Mouse (Mus musculus) CH12.LX (cell line): Measurements from ENCODE around the gene Cst3. TPM values are rescaled to one million over a fixed set of nuclear protein-coding genes. Genes with fewer than 3 reads are reported as not detected.
A peak's percentile ranks its signal among the peaks of the same experiment; 100 is the strongest.

Source experiments
- DNase-seq: peaks from one replicate; pipeline ENCODE4 v3.0.0-alpha.2; 2013; ENCODE audit errors: extremely low read depth
- H3K27ac ChIP-seq: 2 replicates; pipeline ENCODE4 v1.5.1; 2012; ENCODE audit warnings: low read depth, mild to moderate bottlenecking, control low read depth, moderate library complexity; ENCODE audit not compliant: insufficient read depth
- H3K27me3 ChIP-seq: replicated peaks from 2 replicates; pipeline ENCODE3; 2012; ENCODE audit warnings: inconsistent platforms
- H3K36me3 ChIP-seq, 2 experiments: replicated peaks in 1 of 2; 2 replicates each; pipeline versions ENCODE3 to v1.6.1; 2012; ENCODE audit warnings: inconsistent platforms in 1 of 2, low read length in 1 of 2, mild to moderate bottlenecking in 1 of 2, mixed read lengths in 1 of 2, moderate library complexity in 1 of 2; ENCODE audit not compliant: control insufficient read depth in 1 of 2, insufficient read depth in 1 of 2
- H3K4me1 ChIP-seq, 2 experiments: 2 replicates each; pipeline ENCODE4 v1.6.1; 2012; ENCODE audit warnings: inconsistent platforms in 1 of 2, moderate library complexity in 1 of 2; ENCODE audit not compliant: insufficient read depth in 2 of 2, control insufficient read depth in 1 of 2
- H3K4me2 ChIP-seq: 2 replicates; pipeline ENCODE4 v1.6.1; 2012; ENCODE audit warnings: low read depth, mild to moderate bottlenecking, control low read depth; ENCODE audit not compliant: poor library complexity, insufficient read depth, severe bottlenecking
- H3K4me3 ChIP-seq, 3 experiments: fragments of 150-350 bp in 1 of 3; sonication (generic) in 1 of 3; replicated peaks in 1 of 3; 2 replicates each; pipeline versions ENCODE3 to v1.5.1; 2011 to 2012; ENCODE audit warnings: low read depth in 2 of 3, low read length in 2 of 3, mild to moderate bottlenecking in 2 of 3, moderate library complexity in 2 of 3, control low read depth in 1 of 3, improper control_type of control experiment in 1 of 3, inconsistent platforms in 1 of 3, mixed read lengths in 1 of 3; ENCODE audit not compliant: poor library complexity in 1 of 3
- H3K79me2 ChIP-seq: replicated peaks from 2 replicates; pipeline ENCODE4 v1.6.1; 2012; ENCODE audit warnings: mild to moderate bottlenecking, moderate library complexity; ENCODE audit not compliant: control insufficient read depth, poor library complexity, insufficient read depth, severe bottlenecking; ENCODE audit errors: extremely low read depth
- H3K9ac ChIP-seq: 2 replicates; pipeline ENCODE4 v1.6.1; 2012; ENCODE audit warnings: low read depth, mild to moderate bottlenecking, control low read depth, moderate library complexity; ENCODE audit not compliant: insufficient read depth
- H3K9me3 ChIP-seq: replicated peaks from 2 replicates; pipeline ENCODE3; 2012; ENCODE audit warnings: low read length, inconsistent platforms, mixed read lengths
- BHLHE40 ChIP-seq: IDR thresholded peaks from 2 replicates; pipeline ENCODE4 v1.6.1; 2011; ENCODE audit warnings: mild to moderate bottlenecking, low read depth, low read length, improper control_type of control experiment
- CHD1 ChIP-seq: IDR thresholded peaks from 2 replicates; pipeline ENCODE4 v1.6.1; 2012; ENCODE audit warnings: low read depth, low read length, improper control_type of control experiment, inconsistent platforms
- CHD2 ChIP-seq: IDR thresholded peaks from 2 replicates; pipeline ENCODE4 v1.6.1; 2011; ENCODE audit warnings: low read length, improper control_type of control experiment
- CTCF ChIP-seq, 2 experiments: IDR thresholded peaks in 1 of 2; conservative IDR thresholded peaks in 1 of 2; 2 replicates each; pipeline ENCODE4 v1.5.1; 2011 to 2012; ENCODE audit warnings: low read depth in 2 of 2, low read length in 2 of 2, improper control_type of control experiment in 1 of 2, inconsistent platforms in 1 of 2, mild to moderate bottlenecking in 1 of 2, moderate library complexity in 1 of 2
- E2F4 ChIP-seq: IDR thresholded peaks from 2 replicates; pipeline ENCODE4 v1.6.1; 2011; ENCODE audit warnings: low read depth, low read length, improper control_type of control experiment; ENCODE audit not compliant: insufficient replicate concordance
- ELF1 ChIP-seq: IDR thresholded peaks from 2 replicates; pipeline ENCODE4 v1.6.1; 2014; ENCODE audit warnings: low read depth, mild to moderate bottlenecking, inconsistent platforms, low read length, improper control_type of control experiment
- EP300 ChIP-seq: IDR thresholded peaks from 2 replicates; pipeline ENCODE4 v1.6.1; 2011; ENCODE audit warnings: low read length, improper control_type of control experiment
- ETS1 ChIP-seq: conservative IDR thresholded peaks from 2 replicates; pipeline ENCODE4 v1.6.1; 2012; ENCODE audit warnings: low read depth, mild to moderate bottlenecking, inconsistent platforms, low read length, improper control_type of control experiment, moderate library complexity
- HCFC1 ChIP-seq: IDR thresholded peaks from 2 replicates; pipeline ENCODE4 v1.6.1; 2012; ENCODE audit warnings: low read depth, mild to moderate bottlenecking, inconsistent platforms, low read length, improper control_type of control experiment
- IRF4 ChIP-seq: IDR thresholded peaks from 2 replicates; pipeline ENCODE4 v1.6.1; 2014; ENCODE audit warnings: low read depth, mild to moderate bottlenecking, inconsistent platforms, low read length, improper control_type of control experiment
- JUND ChIP-seq: conservative IDR thresholded peaks from 2 replicates; pipeline ENCODE4 v1.6.1; 2011; ENCODE audit warnings: low read depth, low read length, improper control_type of control experiment
- MAFK ChIP-seq: IDR thresholded peaks from 2 replicates; pipeline ENCODE4 v1.6.1; 2011; ENCODE audit warnings: low read length, improper control_type of control experiment; ENCODE audit not compliant: insufficient replicate concordance
- MAZ ChIP-seq: IDR thresholded peaks from 2 replicates; pipeline ENCODE4 v1.6.1; 2012; ENCODE audit warnings: low read depth, mild to moderate bottlenecking, inconsistent platforms, low read length, improper control_type of control experiment, moderate library complexity
- MEF2A ChIP-seq: IDR thresholded peaks from 2 replicates; pipeline ENCODE4 v1.6.1; 2014; ENCODE audit warnings: low read depth, mild to moderate bottlenecking, inconsistent platforms, low read length, improper control_type of control experiment, borderline replicate concordance
- MXI1 ChIP-seq: IDR thresholded peaks from 2 replicates; pipeline ENCODE4 v1.6.1; 2011; ENCODE audit warnings: mild to moderate bottlenecking, low read depth, low read length, improper control_type of control experiment
- POLR2A ChIP-seq: IDR thresholded peaks from 2 replicates; pipeline ENCODE4 v1.6.1; 2011; ENCODE audit warnings: low read depth, mild to moderate bottlenecking, improper control_type of control experiment, low read length
- RCOR1 ChIP-seq: conservative IDR thresholded peaks from 2 replicates; pipeline ENCODE4 v1.6.1; 2012; ENCODE audit warnings: low read depth, mild to moderate bottlenecking, inconsistent platforms, low read length, improper control_type of control experiment
- SIN3A ChIP-seq: IDR thresholded peaks from 2 replicates; pipeline ENCODE4 v1.6.1; 2012; ENCODE audit warnings: low read length, improper control_type of control experiment, inconsistent platforms
- TBP ChIP-seq: conservative IDR thresholded peaks from 2 replicates; pipeline ENCODE4 v1.6.1; 2011; ENCODE audit warnings: low read depth, low read length, improper control_type of control experiment
- UBTF ChIP-seq: IDR thresholded peaks from 2 replicates; pipeline ENCODE4 v1.6.1; 2012; ENCODE audit warnings: low read depth, mild to moderate bottlenecking, inconsistent platforms, low read length, improper control_type of control experiment, moderate library complexity
- ZMIZ1 ChIP-seq: IDR thresholded peaks from 2 replicates; pipeline ENCODE4 v1.6.1; 2012; ENCODE audit warnings: low read depth, mild to moderate bottlenecking, inconsistent platforms, low read length, improper control_type of control experiment
- ZNF384 ChIP-seq: IDR thresholded peaks from 2 replicates; pipeline ENCODE4 v1.6.1; 2012; ENCODE audit warnings: low read depth, low read length, improper control_type of control experiment, inconsistent platforms
- dilution Hi-C: fragments of 300-500 bp; cut with MboI; formaldehyde crosslinking; loops from 2 replicates; pipeline ENCODE4 v1.14.3; 2020; ENCODE audit warnings: low sequenced_read_pairs; ENCODE audit not compliant: extremely low pct_unique_long_range_greater_than_20kb, extremely low pct_ligation_motif_present
- in situ Hi-C: fragments of 300-500 bp; cut with MboI; formaldehyde crosslinking; loops from 3 replicates; pipeline ENCODE4 v1.14.3; 2019; ENCODE audit warnings: low sequenced_read_pairs, low pct_ligation_motif_present, low pct_unique_long_range_greater_than_20kb, mixed read lengths
- polyA plus RNA-seq: library from polyadenylated mRNA; unstranded; fragments of >175 nt; gene quantifications from 2 replicates; pipeline ENCODE4 v1.2.1, GENCODE M21; 2012; ENCODE audit warnings: low read depth; ENCODE audit not compliant: insufficient read length
- total RNA-seq, 2 experiments: library from RNA; depleted of rRNA; stranded (reverse); fragments of 300-350 nt in 1 of 2; fragments of >200 nt in 1 of 2; gene quantifications; 2 replicates each; pipeline ENCODE4 v1.2.3; 2012 to 2014

The Cst3 gene
- total and polyA plus RNA-seq, 3 experiments, result 156 to 231 (median 209) TPM

- H3K4me2 ChIP-seq, result no peak overlapping the region
- TF ChIP-seq ELF1 (no peak), HCFC1 (no peak), JUND (no peak), E2F4 (no peak), SIN3A (no peak), UBTF (no peak), MEF2A (no peak), MAZ (no peak), MAFK (no peak), MXI1 (no peak), ZNF384 (no peak), CTCF (conservative IDR thresholded peaks at IDR 0.05 in 1 of 2, IDR thresholded peaks at IDR 0.05 in 1 of 2; ENCODE audit: low read depth in 2 of 2, low read length in 2 of 2) (no peak), POLR2A (no peak), CHD2 (no peak), CHD1 (no peak), TBP (no peak), ZMIZ1 (no peak), RCOR1 (no peak)
- TF ChIP-seq, all 38 proteins: peak for 0
- in situ Hi-C loops (no loop called here), dilution Hi-C loops (no loop called here)
- no peak for DNase-seq
- Histone ChIP-seq H3K4me1 (peaks cover 0 to 3% of the 10 kb centered on the region in 2 experiments; a peak in 1 of 4 replicates), H3K79me2 (no peaks in the 10 kb centered on the region), H3K36me3 (no peaks in the 10 kb centered on the region), H3K27me3 (no peaks in the 10 kb centered on the region), H3K4me3 (no peak overlapping the region), H3K9ac (no peak overlapping the region), H3K27ac (no peak overlapping the region), H3K9me3 (no peaks in the 10 kb centered on the region)
Observed at GRCm38 (mm10) chr2:148896219-148896618, 20.7 kb upstream of the Cst3 start.

GRCm38 (mm10) chr2:148893107-148893506 is 17.6 kb upstream of the Cst3 start:
- Histone ChIP-seq H3K27ac (no peak overlapping the region), H3K4me3 (no peak overlapping the region), H3K9ac (no peak overlapping the region), H3K4me1 (peaks cover 0 to 3% of the 10 kb centered on the region in 2 experiments; a peak in 1 of 4 replicates), H3K9me3 (no peaks in the 10 kb centered on the region), H3K27me3 (no peaks in the 10 kb centered on the region), H3K79me2 (no peaks in the 10 kb centered on the region), H3K36me3 (no peaks in the 10 kb centered on the region), H3K4me2 (no peak overlapping the region)
- peak; percentile 66 for TF ChIP-seq EP300
- no peak; the same call in 1 of the 2 replicates for TF ChIP-seq ETS1
- no peak for TF ChIP-seq ZMIZ1
- peak; percentile 47; the same call in 1 of the 2 replicates for TF ChIP-seq BHLHE40
- peak; percentile 71; the same call in 1 of the 2 replicates for TF ChIP-seq IRF4
- TF ChIP-seq JUND, result peak; percentile 37; the same call in 1 of the 2 replicates
- dilution Hi-C loops (no loop called here), in situ Hi-C loops (no loop called here)
- DNase-seq, result no peak
